Mouse (Mus musculus) neural tube, embryonic 11.5 days (tissue): ENCODE data around the gene Inha. TPM values are rescaled to one million over a fixed set of nuclear protein-coding genes. Genes with fewer than 3 reads are reported as not detected.
A peak's percentile ranks its signal among the peaks of the same experiment; 100 is the strongest.

ENCODE experiments used
- ATAC-seq: fragments of 200-750 bp; cut with Nextera tagmentation; 2 replicates; pipeline ENCODE4 v1.8.0; 2017; ENCODE audit warnings: moderate number of reproducible peaks, mild to moderate bottlenecking, moderate TSS enrichment, moderate library complexity; ENCODE audit not compliant: insufficient read depth, low FRiP score, low TSS enrichment
- DNase-seq: peaks from one replicate; pipeline ENCODE4 v3.0.0-alpha.2; 2015; ENCODE audit warnings: low spot score
- H3K27ac ChIP-seq: fragments of 300-500 bp; sonication (generic); 2 replicates; pipeline ENCODE4 v1.5.1; 2014; ENCODE audit warnings: low read depth, mild to moderate bottlenecking, low read length
- H3K27me3 ChIP-seq: fragments of 300-500 bp; sonication (generic); 2 replicates; pipeline ENCODE4 v1.6.1; 2014; ENCODE audit warnings: mild to moderate bottlenecking, low read length, mixed read lengths; ENCODE audit not compliant: control insufficient read depth, insufficient read depth
- H3K36me3 ChIP-seq: fragments of 300-500 bp; sonication (generic); 2 replicates; pipeline ENCODE4 v1.6.1; 2014; ENCODE audit warnings: mild to moderate bottlenecking, low read length, moderate library complexity, mixed read lengths; ENCODE audit not compliant: control insufficient read depth, insufficient read depth
- H3K4me1 ChIP-seq: fragments of 300-500 bp; sonication (generic); 2 replicates; pipeline ENCODE4 v1.6.1; 2014; ENCODE audit warnings: low read length, mixed read lengths; ENCODE audit not compliant: control insufficient read depth, insufficient read depth
- H3K4me2 ChIP-seq: fragments of 300-500 bp; sonication (generic); 2 replicates; pipeline ENCODE4 v1.6.1; 2014; ENCODE audit warnings: low read depth, mild to moderate bottlenecking, moderate library complexity
- H3K4me3 ChIP-seq: fragments of 300-500 bp; sonication (generic); 2 replicates; pipeline ENCODE4 v1.5.1; 2014; ENCODE audit warnings: low read depth, low read length
- H3K9ac ChIP-seq: fragments of 300-500 bp; sonication (generic); 2 replicates; pipeline ENCODE4 v1.6.1; 2014; ENCODE audit warnings: mild to moderate bottlenecking, low read length
- H3K9me3 ChIP-seq: fragments of 300-500 bp; sonication (generic); 2 replicates; pipeline ENCODE4 v1.6.1; 2016; ENCODE audit warnings: low read length; ENCODE audit not compliant: control insufficient read depth
- WGBS: fragments of 180-500 bp; shearing (Covaris S2); extraction: QIAGEN DNeasy Blood & Tissue Kit; methylation state at CpG from one replicate; pipeline ENCODE4 v1.1.7; 2014; 5-methylcytosine and 5-hydroxymethylcytosine counted together
- polyA plus RNA-seq: library from polyadenylated mRNA; unstranded; fragments of >200 nt; fragmentation: Nextera tagmentation; extraction: Ambion mirVana; gene quantifications from 2 replicates; pipeline ENCODE4 v1.2.1, GENCODE M21; 2014

The Inha gene
- 2.3 and 2.6 TPM in 2 replicates for polyA plus RNA-seq

DNA sequence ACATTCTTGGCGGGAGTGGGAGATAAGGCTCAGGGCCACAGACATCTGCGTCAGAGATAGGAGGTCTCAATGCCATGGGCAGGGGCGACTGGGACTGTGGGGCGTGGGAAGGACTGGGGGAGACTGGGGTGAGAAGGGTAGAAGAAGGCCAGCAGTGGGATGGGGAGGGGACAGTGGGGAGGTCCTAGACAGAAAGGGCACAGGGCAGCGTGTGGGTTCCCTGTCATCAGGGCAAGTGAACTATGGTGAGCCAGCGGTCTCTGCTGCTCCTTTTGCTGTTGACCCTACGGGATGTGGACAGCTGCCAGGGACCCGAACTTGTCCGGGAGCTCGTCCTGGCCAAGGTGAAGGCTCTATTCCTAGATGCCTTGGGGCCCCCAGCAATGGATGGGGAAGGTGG lies at the start of gene Inha:
Gene Inha (plus strand): TSS at position 72 of the 400 bp plus-strand sequence.
- H3K4me2 ChIP-seq, result peak within 1 kb of the TSS; percentile 96
- WGBS, result 80% methylated on average over 10 of the region's 10 CpGs
- 0 out of 2 replicates have a peak, but pooled peaks cover 3% of the 10 kb centered on the region for H3K4me1 ChIP-seq
- H3K27me3 ChIP-seq, result peaks cover 2% of the 10 kb centered on the region; the same call in 1 of the 2 replicates
- ATAC-seq (no peak), DNase-seq (no peak)
- H3K9ac ChIP-seq, result peak within 1 kb of the TSS; percentile 93
- peak within 1 kb of the TSS; percentile 83 for H3K27ac ChIP-seq
- peak within 1 kb of the TSS; percentile 87 for H3K4me3 ChIP-seq
- H3K9me3 ChIP-seq, result no peaks in the 10 kb centered on the region
- peaks cover 3% of the 10 kb centered on the region; the same call in 1 of the 2 replicates for H3K36me3 ChIP-seq

DNA sequence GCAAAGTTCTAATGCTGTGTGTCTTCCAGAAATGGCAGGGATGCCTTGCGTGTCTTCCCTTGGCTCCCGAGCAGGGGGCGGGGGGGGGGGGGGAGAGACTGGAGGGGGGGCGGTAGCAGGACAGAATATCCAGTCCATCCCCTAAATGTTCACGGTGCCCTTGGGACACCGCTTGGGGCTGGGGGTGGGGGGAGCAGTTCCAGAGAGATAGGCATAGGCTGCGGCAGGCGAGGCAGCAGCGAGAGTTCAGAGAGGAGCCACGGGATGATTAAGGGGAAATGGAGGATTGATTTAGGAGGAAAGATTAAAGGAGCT lies 49.2 kb upstream of the Inha start:
- WGBS, result 3% methylated on average over 6 of the region's 10 CpGs
- Histone ChIP-seq H3K9me3 (no peaks in the 10 kb centered on the region), H3K4me2 (peak overlapping the region; percentile 39; the same call in 1 of the 2 replicates), H3K9ac (peak overlapping the region; percentile 26; the same call in 1 of the 2 replicates), H3K4me3 (no peak overlapping the region), H3K4me1 (peaks cover 45% of the 10 kb centered on the region), H3K36me3 (no peaks in the 10 kb centered on the region), H3K27ac (peak overlapping the region; percentile 75), H3K27me3 (0 out of 2 replicates have a peak, but pooled peaks cover 2% of the 10 kb centered on the region)
- peak; percentile 58 for DNase-seq
- peak; percentile 42 for ATAC-seq

DNA sequence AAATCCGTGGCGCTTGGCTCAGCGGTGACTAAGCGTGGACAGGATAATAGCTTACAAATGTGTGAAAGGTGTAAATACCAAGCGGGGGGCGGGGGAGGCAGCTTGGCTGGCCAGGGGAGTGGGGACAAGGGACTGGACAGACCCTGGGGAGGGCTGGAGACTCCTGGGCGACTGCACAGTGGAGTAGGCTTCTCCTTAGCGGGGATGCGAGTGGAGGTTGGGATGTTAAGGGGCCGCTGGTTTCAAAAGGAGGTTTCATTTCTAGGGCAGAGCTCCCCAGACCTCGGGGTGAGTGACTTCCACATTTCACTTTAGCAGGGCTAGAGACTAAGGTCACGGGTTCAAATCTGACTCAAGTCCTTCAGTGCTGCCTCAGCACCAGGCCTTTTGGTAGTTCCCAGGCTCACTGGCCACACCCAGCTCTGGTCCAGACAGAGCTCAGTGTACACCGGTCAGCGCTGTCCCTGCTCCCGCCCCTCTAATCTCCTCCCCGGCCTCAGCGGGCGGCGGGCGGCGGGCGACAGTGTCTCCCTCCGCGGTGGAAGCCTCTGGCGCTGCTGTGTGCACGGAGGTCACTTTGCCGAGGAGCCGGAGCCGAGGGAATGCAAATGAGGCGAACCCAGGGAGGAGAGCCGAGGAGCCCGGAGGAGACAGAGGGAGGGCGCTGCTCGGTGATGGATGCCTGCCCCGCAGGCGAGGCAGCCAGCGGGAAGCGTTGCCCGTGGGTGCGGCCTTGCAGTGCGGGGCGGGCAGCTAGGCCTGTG lies 48.7 kb upstream of the Inha start:
- Histone ChIP-seq H3K9ac (peak overlapping the region; percentile 26), H3K4me2 (peak overlapping the region; percentile 39), H3K9me3 (no peaks in the 10 kb centered on the region), H3K27ac (peak overlapping the region; percentile 75), H3K36me3 (no peaks in the 10 kb centered on the region), H3K4me1 (peaks cover 42% of the 10 kb centered on the region), H3K4me3 (peak overlapping the region; percentile 7; the same call in 1 of the 2 replicates), H3K27me3 (0 out of 2 replicates have a peak, but pooled peaks cover 2% of the 10 kb centered on the region)
- WGBS, result 2% methylated on average over 42 of the region's 42 CpGs
- DNase-seq, result peak; percentile 72
- ATAC-seq, result peak; percentile 46

DNA sequence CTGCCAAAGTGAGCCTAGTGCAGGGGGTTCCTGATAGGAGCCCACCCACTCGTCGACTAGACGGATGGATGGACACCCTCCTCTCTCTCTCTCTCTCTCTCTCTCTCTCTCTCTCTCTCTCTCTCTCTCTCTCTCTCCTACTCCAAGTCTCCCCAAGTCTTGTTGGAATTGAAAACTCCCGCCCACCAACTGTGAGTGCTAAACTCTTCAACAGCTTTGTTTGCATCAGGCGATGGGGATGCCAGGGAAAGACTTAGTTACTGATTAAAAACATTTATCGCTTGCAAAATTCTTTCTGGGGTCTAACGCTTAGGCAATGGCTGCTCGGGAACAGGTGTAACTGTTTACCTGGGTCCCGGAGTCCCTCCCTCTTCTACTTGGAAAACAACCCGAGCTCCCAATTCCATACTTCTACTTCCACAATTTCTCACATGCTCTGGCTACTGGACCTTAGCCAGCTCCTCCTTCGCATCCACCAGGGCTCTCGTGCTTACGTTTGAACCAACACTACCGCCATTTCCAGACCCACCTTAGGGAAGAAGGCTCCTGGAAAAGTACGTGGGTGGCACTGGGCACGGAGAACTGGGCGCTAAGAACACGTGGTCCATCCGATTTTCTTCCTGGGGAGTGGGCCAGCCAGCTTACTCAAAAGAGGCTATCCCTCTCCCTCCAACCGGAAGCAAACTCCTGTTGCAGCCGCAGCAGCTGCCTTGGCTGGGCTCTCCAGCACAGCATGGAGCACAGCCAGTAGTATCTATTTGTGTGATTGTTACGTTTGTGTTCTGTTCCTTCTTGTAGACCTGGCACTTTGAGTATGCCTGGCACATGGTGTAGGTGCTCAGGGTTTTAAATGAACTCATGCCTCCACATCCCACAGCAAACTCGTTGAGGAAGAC lies 47.8 kb upstream of the Inha start:
- peaks cover 42% of the 10 kb centered on the region for H3K4me1 ChIP-seq
- peak overlapping the region; percentile 7; the same call in 1 of the 2 replicates for H3K4me3 ChIP-seq
- DNase-seq, result no peak
- ATAC-seq, result no peak
- no peaks in the 10 kb centered on the region for H3K9me3 ChIP-seq
- H3K4me2 ChIP-seq, result peak overlapping the region; percentile 39
- WGBS, result 20% methylated on average over 23 of the region's 23 CpGs
- H3K27ac ChIP-seq, result peak overlapping the region; percentile 75
- 0 out of 2 replicates have a peak, but pooled peaks cover 2% of the 10 kb centered on the region for H3K27me3 ChIP-seq
- H3K9ac ChIP-seq, result peak overlapping the region; percentile 26
- H3K36me3 ChIP-seq, result no peaks in the 10 kb centered on the region

DNA sequence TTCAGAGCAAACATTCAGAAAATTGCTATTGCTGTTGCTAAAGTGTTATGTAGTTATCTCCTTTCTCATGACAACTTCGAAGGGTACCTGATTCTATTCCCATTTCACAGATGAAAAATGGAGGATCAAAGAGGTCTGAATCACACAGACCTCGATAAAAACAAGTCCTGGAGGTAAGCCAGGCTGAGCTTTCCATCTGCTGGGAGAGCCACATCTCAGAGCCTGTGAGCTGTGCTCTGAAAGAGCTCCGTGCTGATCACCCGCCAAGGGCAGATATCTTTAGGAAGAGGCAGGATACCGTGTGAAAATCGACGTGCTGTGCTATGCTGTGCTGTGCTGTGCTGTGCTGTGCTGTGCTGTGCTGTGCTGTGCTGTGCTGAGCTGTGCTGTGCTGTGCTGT lies 46.6 kb upstream of the Inha start:
- H3K27ac ChIP-seq, result no peak overlapping the region
- ATAC-seq (no peak), DNase-seq (no peak)
- H3K4me1 ChIP-seq, result peaks cover 35% of the 10 kb centered on the region
- no peak overlapping the region for H3K4me2 ChIP-seq
- no peak overlapping the region for H3K4me3 ChIP-seq
- H3K36me3 ChIP-seq, result no peaks in the 10 kb centered on the region
- H3K27me3 ChIP-seq, result peaks cover 2% of the 10 kb centered on the region; the same call in 1 of the 2 replicates
- H3K9me3 ChIP-seq, result no peaks in the 10 kb centered on the region
- no peak overlapping the region for H3K9ac ChIP-seq
- 80% methylated on average over 7 of the region's 7 CpGs for WGBS

DNA sequence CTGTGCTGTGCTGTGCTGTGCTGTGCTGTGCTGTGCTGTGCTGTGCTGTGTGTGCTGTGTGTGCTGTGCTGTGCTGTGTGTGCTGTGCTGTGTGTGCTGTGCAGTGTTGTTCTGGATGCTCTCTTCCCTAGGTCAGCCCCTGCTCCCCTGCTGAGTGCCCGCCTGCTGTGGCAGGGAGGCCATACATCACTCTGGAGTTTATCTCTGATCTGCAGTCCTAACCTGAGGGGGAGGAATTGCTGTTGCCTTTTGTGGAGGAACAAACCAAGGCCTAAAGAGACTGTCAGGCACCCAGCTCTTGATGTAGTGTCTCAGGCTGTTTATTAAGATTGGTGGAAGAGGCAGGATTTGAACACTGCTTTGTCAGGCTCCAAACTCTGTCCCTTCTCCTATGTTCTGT lies 44.2 kb upstream of the Inha start:
- no peak overlapping the region for H3K27ac ChIP-seq
- peaks cover 3% of the 10 kb centered on the region; the same call in 1 of the 2 replicates for H3K27me3 ChIP-seq
- H3K4me3 ChIP-seq, result no peak overlapping the region
- no peak overlapping the region for H3K9ac ChIP-seq
- no peak overlapping the region for H3K4me2 ChIP-seq
- no peaks in the 10 kb centered on the region for H3K9me3 ChIP-seq
- ATAC-seq (no peak), DNase-seq (no peak)
- 8% methylated on average over 1 of the region's 1 CpGs for whole genome bisulfite sequencing
- no peaks in the 10 kb centered on the region for H3K36me3 ChIP-seq
- H3K4me1 ChIP-seq, result peaks cover 20% of the 10 kb centered on the region; the same call in 1 of the 2 replicates

DNA sequence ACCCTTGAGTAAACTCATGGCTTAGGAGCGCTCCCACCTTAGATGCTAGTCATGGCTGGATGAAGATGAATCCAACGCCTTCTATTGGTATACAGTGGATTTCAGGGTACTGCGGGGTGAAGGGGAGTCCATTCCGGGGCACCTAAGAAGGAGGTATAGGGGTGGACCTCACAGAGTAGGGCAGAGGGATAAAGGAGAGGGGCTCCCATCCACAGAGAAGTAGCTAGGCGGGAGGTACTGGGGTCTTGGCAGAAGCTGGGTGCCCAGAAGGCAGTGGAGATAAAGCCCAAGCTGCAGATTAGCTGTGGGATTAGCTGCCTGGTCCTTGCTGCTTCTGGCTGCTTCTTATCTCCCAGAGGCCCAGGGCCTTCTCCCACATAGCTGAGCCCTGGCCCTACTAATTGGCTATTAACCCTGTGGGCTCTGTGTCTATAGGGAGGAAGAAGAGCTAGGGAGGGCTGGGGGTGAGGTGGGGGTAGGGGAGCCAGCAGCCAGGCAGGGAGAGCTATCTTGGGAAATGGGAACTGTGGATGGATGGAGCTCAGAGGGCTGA lies 43.1 kb upstream of the Inha start:
- H3K27ac ChIP-seq, result no peak overlapping the region
- ATAC-seq, result no peak
- peaks cover 14% of the 10 kb centered on the region; the same call in 1 of the 2 replicates for H3K4me1 ChIP-seq
- no peak overlapping the region for H3K9ac ChIP-seq
- DNase-seq, result no peak
- WGBS, result 87% methylated on average over 5 of the region's 5 CpGs
- peaks cover 3% of the 10 kb centered on the region; the same call in 1 of the 2 replicates for H3K27me3 ChIP-seq
- H3K4me2 ChIP-seq, result no peak overlapping the region
- H3K9me3 ChIP-seq, result no peaks in the 10 kb centered on the region
- no peaks in the 10 kb centered on the region for H3K36me3 ChIP-seq
- no peak overlapping the region for H3K4me3 ChIP-seq

DNA sequence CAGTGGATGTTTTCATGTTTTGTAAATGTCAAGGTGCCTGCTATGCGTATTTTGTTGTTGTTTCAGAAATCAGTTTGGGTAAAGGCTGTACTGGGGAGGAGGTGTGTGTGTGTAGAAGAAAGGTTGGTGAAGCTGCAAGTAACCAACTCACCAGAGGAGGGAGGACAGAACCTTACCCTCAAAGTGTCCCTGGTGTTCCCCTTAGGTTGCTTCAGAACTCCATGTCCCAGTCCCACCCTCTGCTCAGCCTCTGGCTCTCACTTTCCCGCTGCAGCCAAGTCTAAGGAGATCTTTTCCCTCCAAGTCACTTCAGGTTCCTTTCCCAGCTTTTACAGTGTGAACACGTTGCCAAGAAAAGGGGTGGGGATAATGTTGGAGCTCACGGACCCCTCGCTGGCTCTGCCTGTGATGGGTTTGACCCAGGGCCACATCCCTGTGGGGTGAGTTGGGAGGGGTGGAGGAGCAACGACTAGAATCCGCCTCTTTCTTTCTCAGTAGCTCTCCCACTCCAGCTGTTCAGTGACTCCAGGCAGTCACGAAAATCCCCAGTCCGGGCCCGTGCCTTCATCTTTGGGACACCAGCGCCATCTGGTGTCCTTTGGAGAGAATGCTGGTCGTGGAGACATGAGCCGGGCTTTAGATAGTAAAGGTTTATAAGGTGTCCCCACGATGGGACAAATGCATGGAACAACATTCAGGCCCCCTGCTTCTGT lies 39.5 kb upstream of the Inha start:
- H3K36me3 ChIP-seq, result no peaks in the 10 kb centered on the region
- H3K9ac ChIP-seq, result no peak overlapping the region
- no peak overlapping the region for H3K4me3 ChIP-seq
- WGBS, result 6% methylated on average over 14 of the region's 14 CpGs
- H3K27ac ChIP-seq, result no peak overlapping the region
- DNase-seq, result peak; percentile 90
- no peak overlapping the region for H3K4me2 ChIP-seq
- H3K4me1 ChIP-seq, result peaks cover 6% of the 10 kb centered on the region; the same call in 1 of the 2 replicates
- no peaks in the 10 kb centered on the region for H3K9me3 ChIP-seq
- peaks cover 3% of the 10 kb centered on the region; the same call in 1 of the 2 replicates for H3K27me3 ChIP-seq
- ATAC-seq, result peak; percentile 63
